Mouse (Mus musculus) limb, embryonic 14.5 days (tissue): ENCODE measurements at regions not wholly inside any gene's neighbourhood (a gene's known extent, or its start where the extent isn't known, plus 50 kb on each side); places are given as distances from the start of the nearest gene placed in this dataset.

Experiments used
- ATAC-seq: fragments of 200-750 bp; cut with Nextera tagmentation; 2 replicates; pipeline ENCODE4 v1.8.0; 2017; ENCODE audit warnings: low read depth, moderate number of reproducible peaks, moderate TSS enrichment; ENCODE audit not compliant: low FRiP score
- DNase-seq: peaks from one replicate; pipeline ENCODE4 v3.0.0-alpha.2; 2015; ENCODE audit warnings: low spot score
- H3K27ac ChIP-seq: fragments of 300-500 bp; sonication (generic); replicated peaks from 2 replicates; pipeline ENCODE4 v1.5.1; 2014; ENCODE audit warnings: low read depth, mild to moderate bottlenecking, low read length, moderate library complexity, mixed read lengths
- H3K27me3 ChIP-seq: fragments of 300-500 bp; sonication (generic); 2 replicates; pipeline ENCODE4 v1.6.1; 2014; ENCODE audit warnings: low read length, mixed read lengths; ENCODE audit not compliant: control insufficient read depth, insufficient read depth
- H3K36me3 ChIP-seq: fragments of 300-500 bp; sonication (generic); 2 replicates; pipeline ENCODE4 v1.6.1; 2014; ENCODE audit warnings: mild to moderate bottlenecking, low read length, moderate library complexity, mixed read lengths; ENCODE audit not compliant: control insufficient read depth, insufficient read depth
- H3K4me1 ChIP-seq: fragments of 300-500 bp; sonication (generic); 2 replicates; pipeline ENCODE4 v1.6.1; 2014; ENCODE audit warnings: antibody characterized with exemption, low read length, mixed read lengths; ENCODE audit not compliant: control insufficient read depth, insufficient read depth
- H3K4me2 ChIP-seq: fragments of 300-500 bp; sonication (generic); replicated peaks from 2 replicates; pipeline ENCODE4 v1.6.1; 2014; ENCODE audit warnings: low read depth, mild to moderate bottlenecking, low read length, moderate library complexity; ENCODE audit not compliant: severe bottlenecking
- H3K4me3 ChIP-seq: fragments of 300-500 bp; sonication (generic); replicated peaks from 2 replicates; pipeline ENCODE4 v1.5.1; 2014; ENCODE audit warnings: low read length
- H3K9ac ChIP-seq: fragments of 300-500 bp; sonication (generic); 2 replicates; pipeline ENCODE4 v1.6.1; 2014; ENCODE audit warnings: mild to moderate bottlenecking, low read depth, low read length, moderate library complexity; ENCODE audit not compliant: severe bottlenecking
- H3K9me3 ChIP-seq: fragments of 300-500 bp; sonication (generic); 2 replicates; pipeline ENCODE4 v1.6.1; 2016; ENCODE audit warnings: low read length; ENCODE audit not compliant: control insufficient read depth
- POLR2A ChIP-seq: fragments of 200-500 bp; IDR thresholded peaks from 2 replicates; pipeline ENCODE4 v1.8.0; 2012; ENCODE audit warnings: inconsistent platforms, mild to moderate bottlenecking, moderate library complexity, borderline replicate concordance; ENCODE audit not compliant: insufficient read depth, insufficient read length; ENCODE audit errors: extremely low read depth
- WGBS: fragments of 180-500 bp; shearing (Covaris S2); extraction: QIAGEN DNeasy Blood & Tissue Kit; methylation state at CpG from one replicate; pipeline ENCODE4 v1.1.7; 2014; 5-methylcytosine and 5-hydroxymethylcytosine counted together

GRCm38 (mm10) chr8:39313854-39314253 lies 1361.0 kb upstream of the Adam24 start:
- no peak overlapping the region for H3K4me3 ChIP-seq

GRCm38 (mm10) chr8:39315521-39316233 lies 1359.2 kb upstream of the Adam24 start:
- Histone ChIP-seq H3K27ac (no peak overlapping the region), H3K4me2 (no peak overlapping the region), H3K27me3 (no peaks in the 10 kb centered on the region), H3K9ac (no peak overlapping the region), H3K4me3 (no peak overlapping the region), H3K4me1 (peaks cover 9% of the 10 kb centered on the region), H3K36me3 (no peaks in the 10 kb centered on the region), H3K9me3 (no peaks in the 10 kb centered on the region)
- TF ChIP-seq POLR2A: no peak
- WGBS: 42% methylated on average over 10 of the region's 10 CpGs
- ATAC-seq (no peak), DNase-seq (no peak)

More at GRCm38 (mm10) chr8:39313854-39314253, 1361.0 kb upstream of the Adam24 start:
- WGBS: 65% methylated on average over 3 of the region's 3 CpGs
- Histone ChIP-seq H3K27ac (no peak overlapping the region), H3K4me2 (no peak overlapping the region), H3K9ac (no peak overlapping the region), H3K27me3 (no peaks in the 10 kb centered on the region), H3K9me3 (no peaks in the 10 kb centered on the region), H3K36me3 (no peaks in the 10 kb centered on the region), H3K4me1 (peaks cover 9% of the 10 kb centered on the region)
- DNase-seq (no peak), ATAC-seq (no peak)
- TF ChIP-seq POLR2A: no peak

- no peaks in the 10 kb centered on the region for H3K9me3 ChIP-seq
- no peak overlapping the region for H3K4me2 ChIP-seq
- H3K36me3 ChIP-seq: no peaks in the 10 kb centered on the region
- no peak for DNase-seq
- H3K27me3 ChIP-seq: no peaks in the 10 kb centered on the region
- peaks cover 9% of the 10 kb centered on the region for H3K4me1 ChIP-seq
- no peak for TF ChIP-seq POLR2A
- no peak overlapping the region for H3K4me3 ChIP-seq
- 0 out of 2 replicates have a peak, but pooled peaks have one; percentile 26 for ATAC-seq
- 23% methylated on average over 4 of the region's 4 CpGs for WGBS
- no peak overlapping the region for H3K9ac ChIP-seq
- H3K27ac ChIP-seq: no peak overlapping the region
These were observed 1358.7 kb upstream of the Adam24 start for GRCm38 (mm10) chr8:39316234-39316568.

GRCm38 (mm10) chr8:39329378-39329777 lies 1345.5 kb upstream of the Adam24 start:
- no peak for ATAC-seq
- no peak overlapping the region for H3K4me2 ChIP-seq
- no peak overlapping the region for H3K27ac ChIP-seq
- no peaks in the 10 kb centered on the region for H3K4me1 ChIP-seq
- no peak for TF ChIP-seq POLR2A
- H3K4me3 ChIP-seq: no peak overlapping the region
- H3K9me3 ChIP-seq: no peaks in the 10 kb centered on the region
- H3K27me3 ChIP-seq: no peaks in the 10 kb centered on the region
- 76% methylated on average over 1 of the region's 1 CpGs for WGBS
- H3K9ac ChIP-seq: no peak overlapping the region
- no peaks in the 10 kb centered on the region for H3K36me3 ChIP-seq
- no peak for DNase-seq

- Histone ChIP-seq H3K4me1 (no peaks in the 10 kb centered on the region), H3K27me3 (no peaks in the 10 kb centered on the region), H3K27ac (no peak overlapping the region), H3K9me3 (no peaks in the 10 kb centered on the region), H3K9ac (no peak overlapping the region), H3K36me3 (no peaks in the 10 kb centered on the region), H3K4me2 (no peak overlapping the region), H3K4me3 (no peak overlapping the region)
- WGBS: 67% methylated on average over 3 of the region's 3 CpGs
- DNase-seq (no peak), ATAC-seq (no peak)
- TF ChIP-seq POLR2A: no peak
These were observed 1330.1 kb upstream of the Adam24 start for GRCm38 (mm10) chr8:39344731-39345130.

GRCm38 (mm10) chr8:39346471-39346870 lies 1328.4 kb upstream of the Adam24 start:
- Histone ChIP-seq H3K4me2 (no peak overlapping the region), H3K4me3 (no peak overlapping the region), H3K9me3 (no peaks in the 10 kb centered on the region), H3K27ac (no peak overlapping the region), H3K9ac (no peak overlapping the region), H3K36me3 (no peaks in the 10 kb centered on the region), H3K27me3 (no peaks in the 10 kb centered on the region), H3K4me1 (no peaks in the 10 kb centered on the region)
- no peak for ATAC-seq
- TF ChIP-seq POLR2A: no peak
- WGBS: 87% methylated on average over 1 of the region's 1 CpGs
- no peak for DNase-seq
